Mouse (Mus musculus): Measurements from ENCODE around the gene Crisp1. TPM values are rescaled to one million over a fixed set of nuclear protein-coding genes. Genes with fewer than 3 reads are reported as not detected.

Gene Crisp1
- not detected in 2 replicates for polyA plus RNA-seq (2015; fragmentation: Nextera tagmentation; extraction: Ambion mirVana)

- Histone ChIP-seq H3K27ac (ENCODE audit: low read length) (no peak within 1 kb of the TSS), H3K4me1 (replicated peaks; ENCODE audit: control insufficient read depth, insufficient read depth, low read length) (no peaks in the 10 kb centered on the region), H3K4me2 (ENCODE audit: low read length) (no peak within 1 kb of the TSS), H3K36me3 (ENCODE audit: control insufficient read depth, insufficient read depth) (no peaks in the 10 kb centered on the region), H3K4me3 (replicated peaks; ENCODE audit: low read length) (no peak within 1 kb of the TSS), H3K9me3 (ENCODE audit: control insufficient read depth, low read length) (no peaks in the 10 kb centered on the region), H3K9ac (replicated peaks; ENCODE audit: low read depth, low read length) (no peak within 1 kb of the TSS), H3K27me3 (replicated peaks; ENCODE audit: control insufficient read depth, insufficient read depth, low read length) (no peaks in the 10 kb centered on the region)
- WGBS: 78% methylated on average over 2 of the region's 2 CpGs
- ATAC-seq: no peak
Observed at GRCm38 (mm10) chr17:40319062-40319461, at the start of gene Crisp1. TSS of gene Crisp1 (minus strand) at chr17:40319207.

DNA sequence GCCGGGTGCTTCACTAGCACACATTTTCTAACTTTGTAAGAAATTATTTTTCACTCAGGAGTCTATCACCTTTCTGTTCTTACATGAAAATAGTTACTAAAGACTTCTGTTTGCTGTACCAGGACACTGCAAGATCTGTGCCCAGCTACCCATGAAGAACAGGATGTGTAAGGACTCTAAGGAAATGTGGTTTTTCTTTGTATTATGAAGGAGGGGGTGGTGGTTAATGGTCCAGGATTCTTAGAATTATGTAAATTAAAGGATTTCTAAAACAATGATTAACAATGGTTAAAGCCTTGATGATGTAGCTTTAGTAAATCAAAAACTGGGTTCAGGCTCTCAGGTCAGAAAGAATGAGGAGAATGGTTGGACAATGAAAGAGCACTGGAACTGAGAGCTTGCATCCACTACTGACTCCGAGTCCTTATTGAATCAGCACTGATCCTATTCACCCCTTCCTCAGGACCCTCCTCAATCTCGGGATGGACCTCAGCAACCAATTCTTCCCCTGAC is 23.5 kb upstream of the Crisp1 start:
- H3K36me3 ChIP-seq (ENCODE audit: control insufficient read depth, insufficient read depth): no peaks in the 10 kb centered on the region
- no peak overlapping the region for H3K27ac ChIP-seq (ENCODE audit: low read length)

DNA sequence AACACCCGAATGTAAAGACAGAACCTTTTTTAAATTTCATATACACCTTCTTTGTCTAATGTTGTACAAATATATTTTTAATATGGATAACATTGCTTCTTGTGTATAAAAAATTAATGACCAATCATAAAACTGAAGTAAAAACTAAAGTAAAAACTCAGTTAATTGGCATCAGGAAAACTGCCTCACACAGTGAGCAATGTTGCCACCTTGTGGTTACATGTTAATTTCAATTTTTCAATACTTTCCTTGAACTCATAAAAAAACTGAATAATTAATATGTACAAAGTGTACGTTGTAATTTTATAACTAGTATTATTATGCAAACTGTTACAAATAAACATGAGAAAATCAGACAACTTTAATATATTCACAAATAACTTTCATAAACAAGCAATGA is 33.6 kb downstream of the Crisp1 start:
- no peaks in the 10 kb centered on the region for H3K4me1 ChIP-seq (replicated peaks; ENCODE audit: control insufficient read depth, insufficient read depth, low read length)
- H3K36me3 ChIP-seq (ENCODE audit: control insufficient read depth, insufficient read depth): no peaks in the 10 kb centered on the region
- no peak overlapping the region for H3K4me2 ChIP-seq (ENCODE audit: low read length)
- no peak for ATAC-seq
- no peaks in the 10 kb centered on the region for H3K27me3 ChIP-seq (replicated peaks; ENCODE audit: control insufficient read depth, insufficient read depth, low read length)
- 73% methylated on average over 2 of the region's 2 CpGs for WGBS
- H3K4me3 ChIP-seq (replicated peaks; ENCODE audit: low read length): no peak overlapping the region
- H3K9ac ChIP-seq (replicated peaks; ENCODE audit: low read depth, low read length): no peak overlapping the region
- H3K9me3 ChIP-seq (ENCODE audit: control insufficient read depth, low read length): no peaks in the 10 kb centered on the region
- H3K27ac ChIP-seq (ENCODE audit: low read length): no peak overlapping the region

More for the DNA sequence above, 23.5 kb upstream of the Crisp1 start:
- ATAC-seq: no peak
- 76% methylated on average over 3 of the region's 3 CpGs for WGBS
- Histone ChIP-seq H3K4me1 (replicated peaks; ENCODE audit: control insufficient read depth, insufficient read depth, low read length) (no peaks in the 10 kb centered on the region), H3K4me2 (ENCODE audit: low read length) (no peak overlapping the region), H3K9me3 (ENCODE audit: control insufficient read depth, low read length) (no peaks in the 10 kb centered on the region), H3K9ac (replicated peaks; ENCODE audit: low read depth, low read length) (no peak overlapping the region), H3K4me3 (replicated peaks; ENCODE audit: low read length) (no peak overlapping the region), H3K27me3 (replicated peaks; ENCODE audit: control insufficient read depth, insufficient read depth, low read length) (no peaks in the 10 kb centered on the region)

GRCm38 (mm10) chr17:40275519-40275918 is 43.5 kb downstream of the Crisp1 start:
- no peaks in the 10 kb centered on the region for H3K27me3 ChIP-seq (replicated peaks; ENCODE audit: control insufficient read depth, insufficient read depth, low read length)
- no peaks in the 10 kb centered on the region for H3K4me1 ChIP-seq (replicated peaks; ENCODE audit: control insufficient read depth, insufficient read depth, low read length)
- no peak for ATAC-seq
- H3K27ac ChIP-seq (ENCODE audit: low read length): no peak overlapping the region
- no peak overlapping the region for H3K4me3 ChIP-seq (replicated peaks; ENCODE audit: low read length)
- no peaks in the 10 kb centered on the region for H3K9me3 ChIP-seq (ENCODE audit: control insufficient read depth, low read length)
- no peak overlapping the region for H3K4me2 ChIP-seq (ENCODE audit: low read length)
- WGBS: 29% methylated on average over 1 of the region's 1 CpGs
- no peaks in the 10 kb centered on the region for H3K36me3 ChIP-seq (ENCODE audit: control insufficient read depth, insufficient read depth)
- no peak overlapping the region for H3K9ac ChIP-seq (replicated peaks; ENCODE audit: low read depth, low read length)

GRCm38 (mm10) chr17:40274906-40275470 is 44.0 kb downstream of the Crisp1 start:
- Histone ChIP-seq H3K4me3 (replicated peaks; ENCODE audit: low read length) (no peak overlapping the region), H3K27ac (ENCODE audit: low read length) (no peak overlapping the region), H3K36me3 (ENCODE audit: control insufficient read depth, insufficient read depth) (no peaks in the 10 kb centered on the region), H3K4me1 (replicated peaks; ENCODE audit: control insufficient read depth, insufficient read depth, low read length) (no peaks in the 10 kb centered on the region), H3K9me3 (ENCODE audit: control insufficient read depth, low read length) (no peaks in the 10 kb centered on the region), H3K27me3 (replicated peaks; ENCODE audit: control insufficient read depth, insufficient read depth, low read length) (no peaks in the 10 kb centered on the region), H3K4me2 (ENCODE audit: low read length) (no peak overlapping the region), H3K9ac (replicated peaks; ENCODE audit: low read depth, low read length) (no peak overlapping the region)
- WGBS: 3% methylated on average over 1 of the region's 1 CpGs
- no peak for ATAC-seq

DNA sequence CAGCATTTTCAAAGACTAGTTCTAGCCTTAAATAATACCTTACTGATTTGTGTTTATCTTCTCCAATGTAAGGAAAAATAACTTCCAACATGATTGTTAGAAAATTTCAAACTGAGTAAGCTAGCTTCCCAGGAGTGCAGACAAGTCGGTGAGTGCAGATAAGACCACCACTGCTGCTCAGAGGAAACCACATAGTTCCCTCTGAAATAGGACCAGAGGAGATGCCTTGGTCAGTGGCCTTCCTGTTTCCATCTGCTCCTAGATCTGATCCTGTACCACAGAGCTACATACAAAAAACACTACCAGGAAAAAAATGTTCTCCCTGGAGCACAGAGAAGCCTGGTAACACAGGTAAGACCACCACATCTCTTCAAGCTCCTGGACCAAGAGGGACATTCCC is 66.5 kb downstream of the Crisp1 start:
- H3K9me3 ChIP-seq (ENCODE audit: control insufficient read depth, low read length): no peaks in the 10 kb centered on the region
- 73% methylated on average over 1 of the region's 1 CpGs for WGBS
- no peak overlapping the region for H3K27ac ChIP-seq (ENCODE audit: low read length)
- no peaks in the 10 kb centered on the region for H3K27me3 ChIP-seq (replicated peaks; ENCODE audit: control insufficient read depth, insufficient read depth, low read length)
- no peaks in the 10 kb centered on the region for H3K36me3 ChIP-seq (ENCODE audit: control insufficient read depth, insufficient read depth)
- ATAC-seq: no peak
- no peak overlapping the region for H3K4me2 ChIP-seq (ENCODE audit: low read length)
- no peaks in the 10 kb centered on the region for H3K4me1 ChIP-seq (replicated peaks; ENCODE audit: control insufficient read depth, insufficient read depth, low read length)
- no peak overlapping the region for H3K4me3 ChIP-seq (replicated peaks; ENCODE audit: low read length)
- H3K9ac ChIP-seq (replicated peaks; ENCODE audit: low read depth, low read length): no peak overlapping the region

Other genes with a start within 250 kb of the Crisp1 start
- not detected in 2 replicates for gene AC192777.2, start 223.8 kb downstream of the Crisp1 start, polyA plus RNA-seq (2015; fragmentation: Nextera tagmentation; extraction: Ambion mirVana)
- gene Pgk2, start 110.6 kb downstream of the Crisp1 start, polyA plus RNA-seq (2015; fragmentation: Nextera tagmentation; extraction: Ambion mirVana): not detected in 2 replicates
- gene Crisp3, start 76.9 kb downstream of the Crisp1 start, polyA plus RNA-seq (2015; fragmentation: Nextera tagmentation; extraction: Ambion mirVana): not detected in 2 replicates
- 0.49 TPM in 1 of 2 replicates, not detected in the other for gene Esp8, start 200.8 kb upstream of the Crisp1 start, polyA plus RNA-seq (2015; fragmentation: Nextera tagmentation; extraction: Ambion mirVana)
- gene Esp6, start 242.3 kb upstream of the Crisp1 start, polyA plus RNA-seq (2015; fragmentation: Nextera tagmentation; extraction: Ambion mirVana): not detected in 2 replicates